10 mouse cellular contexts compared by ENCODE assay signal in the genomic region with DNA sequence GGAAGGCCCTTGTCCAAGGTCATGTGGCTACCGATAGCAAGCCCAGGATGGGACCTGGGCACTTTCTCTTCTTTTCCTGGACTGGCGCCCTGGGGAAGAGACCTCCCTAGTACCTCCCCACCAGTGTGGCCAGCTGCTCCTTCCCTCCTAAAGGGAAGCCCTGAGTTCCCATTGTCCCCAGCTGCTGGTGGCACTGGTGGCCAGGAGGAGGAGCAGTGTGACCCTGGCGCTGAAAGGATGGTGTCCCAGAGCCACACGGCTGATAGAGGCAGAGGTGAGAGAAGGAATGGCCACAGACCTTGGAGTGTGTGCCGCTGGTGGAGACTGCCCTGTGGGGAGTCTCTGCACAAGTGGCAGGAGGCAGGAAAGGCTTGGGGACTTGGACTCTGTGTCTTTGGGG. TPM values are rescaled to one million over a fixed set of nuclear protein-coding genes. Genes with fewer than 3 reads are reported as not detected.
A peak's percentile ranks its signal among the peaks of the same experiment; 100 is the strongest.
DNase-seq lines count a peak whose midpoint lies in the region; ATAC-seq and TF ChIP-seq lines count a peak whose summit lies in the region.
"Had no signal": no experiment of that assay in that cellular context is flagged by ENCODE, and none has a peak within 500 bp of the region (broad histone marks: within the 10 kb centered on the region; RNA-seq: fewer than 3 reads in every experiment).

No protein-coding gene starts in this region.

- H3K4me3 ChIP-seq in forebrain, embryonic 11.5 days (ENCODE audit: low read depth, low read length) = no peak overlapping the region
- H3K4me3 ChIP-seq in limb, embryonic 12.5 days (replicated peaks) = no peak overlapping the region
- no peak overlapping the region for H3K4me3 ChIP-seq in stomach, embryonic 15.5 days (replicated peaks)
- H3K4me3 ChIP-seq in left cerebral cortex, adult 2 months = no peak overlapping the region

- intact Hi-C loops in left cerebral cortex, postnatal 4 days (cut with DNase I) = loop anchor here (5.0 kb wide), 2 partner anchors 103 to 172 kb away; partner anchors contain the start of gene Nnat
- intact Hi-C loops in left cerebral cortex, postnatal 36 days (cut with DNase I) = loop anchor here (2.0 kb wide), 1 partner anchor 107 kb away; no protein-coding TSS in a partner anchor
- intact Hi-C loops in left cerebral cortex, adult 2 months (cut with DNase I) = loop anchor here (5.0 kb wide), 1 partner anchor 172 kb away; no protein-coding TSS in a partner anchor

- no peak; the same call in 1 of the 2 replicates for TF ChIP-seq CTCF in left cerebral cortex, adult 2 months (IDR thresholded peaks at IDR 0.05)

- H3K27ac ChIP-seq in forebrain, embryonic 11.5 days (ENCODE audit: low read depth, low read length) = peak overlapping the region; percentile 53
- H3K27ac ChIP-seq in limb, embryonic 12.5 days = peak overlapping the region; percentile 62; the same call in 1 of the 2 replicates
- peak overlapping the region; percentile 16 for H3K27ac ChIP-seq in stomach, embryonic 15.5 days
- no peak overlapping the region for H3K27ac ChIP-seq in left cerebral cortex, adult 2 months

- H3K4me2 ChIP-seq in forebrain, embryonic 11.5 days (ENCODE audit: low read depth, low read length, severe bottlenecking) = no peak overlapping the region
- no peak overlapping the region for H3K4me2 ChIP-seq in limb, embryonic 12.5 days
- no peak overlapping the region for H3K4me2 ChIP-seq in stomach, embryonic 15.5 days

- peak; percentile 55 for DNase-seq in left cerebral cortex, postnatal 4 days
- DNase-seq in left cerebral cortex, postnatal 36 days (ENCODE audit: low spot score in 2 of 2) = no peak
- peak; percentile 74 for DNase-seq in forebrain, embryonic 11.5 days (ENCODE audit: low spot score)
- DNase-seq in frontal cortex, adult 2 months (ENCODE audit: extremely low spot score in 1 of 2, low spot score in 1 of 2) = no peak
- DNase-seq in cerebellum, postnatal 36 days = no peak
- no peak for DNase-seq in left cerebral cortex, adult 2 months (ENCODE audit: extremely low spot score in 1 of 2, low spot score in 2 of 2)
- DNase-seq: adrenal gland, postnatal 36 days; layer of hippocampus, postnatal 36 days had no signal

- H3K9me3 ChIP-seq in forebrain, embryonic 11.5 days (ENCODE audit: control insufficient read depth, low read length) = no peaks in the 10 kb centered on the region
- H3K9me3 ChIP-seq in limb, embryonic 12.5 days = no peaks in the 10 kb centered on the region
- H3K9me3 ChIP-seq in stomach, embryonic 15.5 days = no peaks in the 10 kb centered on the region

- peak overlapping the region; percentile 44 for H3K9ac ChIP-seq in forebrain, embryonic 11.5 days (ENCODE audit: low read length)
- peak overlapping the region; percentile 31; the same call in 1 of the 2 replicates for H3K9ac ChIP-seq in limb, embryonic 12.5 days (replicated peaks)
- no peak overlapping the region for H3K9ac ChIP-seq in stomach, embryonic 15.5 days

- H3K36me3 ChIP-seq in forebrain, embryonic 11.5 days (ENCODE audit: control insufficient read depth, insufficient read depth, low read length) = no peaks in the 10 kb centered on the region; the same call in 1 of the 2 replicates
- H3K36me3 ChIP-seq in limb, embryonic 12.5 days = peaks cover 61% of the 10 kb centered on the region
- H3K36me3 ChIP-seq in stomach, embryonic 15.5 days = 0 out of 2 replicates have a peak, but pooled peaks cover 14% of the 10 kb centered on the region

- 24% methylated on average over 5 of the region's 5 CpGs for WGBS in forebrain, embryonic 11.5 days
- 40% methylated on average over 5 of the region's 5 CpGs for WGBS in limb, embryonic 12.5 days
- 45% methylated on average over 5 of the region's 5 CpGs for WGBS in stomach, embryonic 15.5 days

- H3K4me1 ChIP-seq in forebrain, embryonic 11.5 days (replicated peaks; ENCODE audit: control insufficient read depth, insufficient read depth, low read length) = peaks cover 62% of the 10 kb centered on the region
- peaks cover 72% of the 10 kb centered on the region for H3K4me1 ChIP-seq in limb, embryonic 12.5 days (replicated peaks)
- H3K4me1 ChIP-seq in stomach, embryonic 15.5 days = peaks cover 63% of the 10 kb centered on the region

- ATAC-seq in forebrain, embryonic 11.5 days (replicated peaks; ENCODE audit: low FRiP score) = no peak
- ATAC-seq in limb, embryonic 12.5 days (ENCODE audit: insufficient number of reproducible peaks, insufficient read depth, low FRiP score, low TSS enrichment, low read depth) = no peak
- no peak for ATAC-seq in stomach, embryonic 15.5 days (ENCODE audit: insufficient read depth, low FRiP score, low read depth)

- H3K27me3 ChIP-seq in forebrain, embryonic 11.5 days (ENCODE audit: control insufficient read depth, insufficient read depth, low read length) = no peaks in the 10 kb centered on the region
- no peaks in the 10 kb centered on the region for H3K27me3 ChIP-seq in limb, embryonic 12.5 days
- H3K27me3 ChIP-seq in stomach, embryonic 15.5 days (replicated peaks) = no peaks in the 10 kb centered on the region

RNA-seq across cellular contexts. Expression of gene Src, which starts 41.5 kb away (rescaled TPM):
- 10 to 100 TPM; 92.0 to 94.5 TPM for total RNA-seq in left cerebral cortex, postnatal 4 days (2021)
- 100 to 1,000 TPM; 130 to 131 TPM for total RNA-seq in left cerebral cortex, postnatal 36 days (2021)
- 20.3 and 23.2 TPM in 2 replicates for polyA plus RNA-seq in forebrain, embryonic 11.5 days (2014; fragmentation: Nextera tagmentation; extraction: Ambion mirVana)
- polyA plus RNA-seq in limb, embryonic 12.5 days (2016; fragmentation: Nextera tagmentation; extraction: Ambion mirVana) = 30.3 and 35.3 TPM in 2 replicates
- 18.2 and 18.4 TPM in 2 replicates for polyA plus RNA-seq in stomach, embryonic 15.5 days (2015; fragmentation: Nextera tagmentation; extraction: Ambion mirVana)
- 82.0 and 91.2 TPM in 2 replicates for polyA plus RNA-seq in frontal cortex, adult 2 months (2012; rRNA removed)
- total RNA-seq in left cerebral cortex, adult 2 months (2021) = 100 to 1,000 TPM; 133 to 134 TPM

Comparison
In these comparisons a context has a peak if more than half of its experiments do, and no peak if none do; other contexts are left out.
1. DNase-seq: peak in left cerebral cortex, postnatal 4 days (single experiment) and forebrain, embryonic 11.5 days (single experiment); none in left cerebral cortex, postnatal 36 days (0 of 2), frontal cortex, adult 2 months (0 of 2), cerebellum, postnatal 36 days (0 of 2) and left cerebral cortex, adult 2 months (0 of 2).